Mouse (Mus musculus) left cerebral cortex, postnatal 25 days (tissue): ENCODE measurements around the gene Cox5a. TPM values are rescaled to one million over a fixed set of nuclear protein-coding genes. Genes with fewer than 3 reads are reported as not detected.

Experiments
- DNase-seq, 2 experiments: peaks; one replicate each; pipeline ENCODE4 v3.0.0; 2022; ENCODE audit warnings: low spot score in 2 of 2, mixed read lengths in 1 of 2
- intact Hi-C: fragments of 180-260 bp; cut with DNase I; formaldehyde crosslinking; loops from one replicate; pipeline ENCODE4 v1.15.1; 2025
- total RNA-seq, 2 experiments: library from RNA; stranded (reverse); gene quantifications; 2 replicates each; pipeline ENCODE4 v1.2.3; 2021

The Cox5a gene
- total RNA-seq, 2 experiments from 2014 or later = 423 to 447 TPM

GRCm38 (mm10) chr9:57522861-57523246 is 1.8 kb downstream of the Cox5a start:
- intact Hi-C loops = loop anchor here (5.0 kb wide), 3 partner anchors 56 to 451 kb away; partner anchors contain the start of genes Scamp5 and Sin3a

GRCm38 (mm10) chr9:57523754-57524153 is 2.7 kb downstream of the Cox5a start:
- no peak for DNase-seq
- intact Hi-C loops = loop anchor here (5.0 kb wide), 3 partner anchors 56 to 451 kb away; partner anchors contain the start of genes Scamp5 and Sin3a

More at GRCm38 (mm10) chr9:57522861-57523246, 1.8 kb downstream of the Cox5a start:
- DNase-seq = no peak

DNA sequence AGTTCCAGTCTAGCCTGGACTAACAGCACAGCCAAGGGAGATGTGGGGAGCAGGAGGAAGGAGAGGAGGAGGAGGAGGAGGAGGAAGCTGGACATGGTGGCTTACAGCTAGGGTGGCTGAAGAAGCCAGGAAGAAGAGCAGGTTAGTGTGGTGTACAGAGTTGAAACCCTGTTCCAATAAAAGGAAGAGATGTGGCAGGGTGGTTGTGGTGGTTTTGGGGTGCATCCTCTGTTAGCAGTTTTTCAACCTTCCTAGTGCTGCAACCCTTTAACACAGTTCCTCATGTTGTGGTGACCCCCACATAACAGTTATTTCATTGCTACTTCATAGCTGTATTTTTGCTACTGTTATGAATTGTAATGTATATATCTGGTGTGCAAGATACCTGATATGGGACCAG is 3.4 kb downstream of the Cox5a start:
- no peak for DNase-seq
- intact Hi-C loops = loop anchor here (5.0 kb wide), 3 partner anchors 57 to 452 kb away; partner anchors contain the start of genes Scamp5 and Sin3a

- intact Hi-C loops = no loop called here
Observed at GRCm38 (mm10) chr9:57525516-57525915, 4.4 kb downstream of the Cox5a start.

GRCm38 (mm10) chr9:57526435-57526834 is 5.4 kb downstream of the Cox5a start:
- DNase-seq = no peak
- intact Hi-C loops = no loop called here

More at GRCm38 (mm10) chr9:57525516-57525915, 4.4 kb downstream of the Cox5a start:
- peak in 1 of 2 experiments; percentile 72 for DNase-seq

GRCm38 (mm10) chr9:57531946-57532345 is 10.9 kb downstream of the Cox5a start:
- DNase-seq = no peak
- intact Hi-C loops = no loop called here

- intact Hi-C loops = no loop called here
- no peak for DNase-seq
Observed at GRCm38 (mm10) chr9:57536362-57536761, 15.3 kb downstream of the Cox5a start.

- intact Hi-C loops = no loop called here
- peak; percentile 92 to 95 for DNase-seq
Observed at GRCm38 (mm10) chr9:57537044-57537727, 16.1 kb downstream of the Cox5a start, which contains the start of gene Fam219b. Gene Fam219b (plus strand): TSS chr9:57537528.

- DNase-seq = peak in 1 of 2 experiments; percentile 41
- intact Hi-C loops = loop anchor here (2.0 kb wide), 2 partner anchors 51 to 117 kb away; partner anchors contain the start of gene Ulk3
Observed at GRCm38 (mm10) chr9:57537728-57538181, 16.7 kb downstream of the Cox5a start.

- intact Hi-C loops = loop anchor here (2.0 kb wide), 2 partner anchors 49 to 115 kb away; partner anchors contain the start of gene Ulk3
Observed at GRCm38 (mm10) chr9:57539550-57539949, 18.5 kb downstream of the Cox5a start.

GRCm38 (mm10) chr9:57541312-57541711 is 20.2 kb downstream of the Cox5a start:
- peak in 1 of 2 experiments; percentile 65 for DNase-seq
- intact Hi-C loops = no loop called here

More at GRCm38 (mm10) chr9:57539550-57539949, 18.5 kb downstream of the Cox5a start:
- DNase-seq = no peak

DNA sequence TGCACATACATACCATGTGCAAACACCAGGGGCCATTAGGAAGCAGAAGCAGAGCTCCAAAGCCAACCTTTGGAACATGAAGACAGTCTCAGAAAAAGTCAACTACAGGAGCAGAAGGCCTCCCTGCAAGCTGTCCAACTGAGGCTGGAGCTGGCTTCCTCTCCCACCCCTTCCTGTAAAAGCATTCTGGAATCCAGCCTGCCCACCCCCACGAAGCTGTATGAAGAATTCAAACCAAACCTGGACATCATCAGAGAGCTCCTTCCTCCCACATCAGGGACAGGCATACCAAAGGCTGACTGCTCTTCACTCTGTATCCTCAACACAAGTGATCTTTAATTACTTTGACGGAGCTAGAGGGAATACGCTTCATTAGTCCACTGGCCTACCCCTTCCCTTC is 22.9 kb downstream of the Cox5a start:
- peak in 1 of 2 experiments; percentile 54 for DNase-seq
- intact Hi-C loops = no loop called here

- DNase-seq = no peak
- intact Hi-C loops = no loop called here
Observed at GRCm38 (mm10) chr9:57547287-57547686, 26.2 kb downstream of the Cox5a start.

DNA sequence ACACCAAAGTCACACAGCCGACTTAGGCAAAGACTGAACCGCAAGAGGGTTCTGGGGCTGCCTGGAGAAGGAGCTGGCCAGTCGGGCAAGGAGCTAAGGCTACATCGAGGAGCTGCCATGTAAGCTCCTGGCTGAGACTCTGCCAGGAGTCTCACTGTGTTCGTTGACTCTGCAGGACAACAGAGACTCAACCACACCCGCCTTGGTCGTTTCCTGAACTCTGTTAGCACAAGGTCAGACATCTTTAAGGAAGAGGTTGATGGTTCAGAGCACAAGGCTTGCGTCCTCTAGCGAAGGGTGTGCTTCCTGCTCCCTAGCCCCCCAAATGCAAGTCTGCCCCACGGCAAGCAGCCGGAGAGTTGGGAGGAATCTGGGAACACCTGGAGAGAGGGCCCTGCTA is 26.8 kb downstream of the Cox5a start:
- intact Hi-C loops = no loop called here
- DNase-seq = no peak

DNA sequence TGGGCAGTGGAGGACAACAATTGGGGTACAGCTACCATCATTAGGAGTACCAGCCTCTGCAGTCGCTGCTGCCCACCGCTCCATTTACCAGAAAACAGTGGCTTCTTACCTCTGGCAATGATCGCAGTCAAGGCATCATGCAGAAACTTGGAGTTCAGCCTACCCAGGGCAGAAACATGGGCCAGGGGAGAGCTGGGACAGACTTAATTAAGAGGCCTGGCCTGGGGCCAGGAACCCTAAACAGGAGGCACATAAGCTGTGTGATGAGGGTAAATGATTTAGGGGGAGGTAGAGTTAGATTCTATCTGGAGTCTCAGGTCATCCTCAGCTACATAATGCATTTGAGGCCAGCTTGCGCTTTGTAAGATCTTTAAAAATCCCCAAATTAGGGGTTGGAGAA is 28.1 kb downstream of the Cox5a start:
- intact Hi-C loops = no loop called here
- DNase-seq = no peak

DNA sequence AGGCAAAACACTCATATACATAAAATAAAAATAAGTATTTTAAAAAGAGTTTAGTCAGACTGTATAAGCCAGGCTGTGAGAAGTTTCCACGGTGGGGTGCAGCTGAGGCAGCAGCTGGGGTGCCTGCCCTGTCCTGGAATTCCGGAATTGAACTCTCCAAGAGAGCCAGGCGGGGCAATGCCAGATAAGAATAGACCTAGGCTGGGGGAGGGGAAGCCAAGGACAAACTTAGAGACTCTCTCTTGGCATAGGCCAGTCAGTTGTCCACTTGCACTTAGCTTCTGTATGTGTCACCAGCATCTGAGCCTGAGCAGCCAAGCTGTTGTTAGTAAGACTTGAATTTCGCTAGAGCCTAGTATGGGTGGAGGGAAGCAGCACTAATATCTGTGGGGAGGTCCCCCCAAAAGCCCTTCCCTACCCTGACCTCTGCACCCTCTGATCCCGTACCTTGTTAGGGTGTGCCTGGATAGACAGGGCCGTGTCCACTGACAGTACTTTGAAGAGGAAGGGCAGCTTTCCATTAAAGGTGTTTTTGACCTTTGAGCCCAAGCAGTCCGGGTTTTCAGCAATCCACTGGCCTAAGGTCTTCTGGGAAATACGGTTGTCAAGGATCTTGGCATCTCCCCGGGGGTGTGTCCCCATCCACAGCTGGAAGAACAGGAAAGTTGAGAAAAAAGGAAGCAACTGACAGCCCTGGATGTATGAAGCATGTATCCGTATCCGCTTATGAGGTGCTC is 29.2 kb downstream of the Cox5a start:
- DNase-seq = no peak
- intact Hi-C loops = no loop called here

- intact Hi-C loops = no loop called here
- peak; percentile 78 to 88 for DNase-seq
Observed at GRCm38 (mm10) chr9:57552139-57552887, 31.2 kb downstream of the Cox5a start, which contains the start of gene Mpi. Gene Mpi (minus strand): TSS chr9:57552763.

- DNase-seq = no peak
- intact Hi-C loops = no loop called here
Observed at GRCm38 (mm10) chr9:57553119-57553518, 32.0 kb downstream of the Cox5a start.

- no peak for DNase-seq
- intact Hi-C loops = no loop called here
Observed at GRCm38 (mm10) chr9:57554753-57555152, 33.7 kb downstream of the Cox5a start.

DNA sequence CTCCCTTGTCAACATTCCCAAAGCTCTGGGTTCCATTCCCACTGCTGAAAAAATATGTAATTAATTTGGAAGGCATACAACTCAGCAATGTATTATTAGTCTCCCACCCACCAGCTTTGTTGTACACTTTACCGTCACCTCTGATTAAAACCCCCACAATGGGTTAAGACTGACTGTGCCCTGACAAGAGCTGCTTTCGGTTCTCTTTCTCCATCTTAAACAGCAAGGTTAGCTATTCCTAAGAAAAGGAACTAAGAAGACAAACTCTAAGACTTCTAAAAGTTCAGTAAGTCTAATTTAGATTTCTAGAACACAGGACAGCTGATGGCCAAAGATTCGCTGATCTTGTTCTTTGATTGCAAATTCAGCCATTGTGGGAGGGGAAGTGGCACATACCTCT is 36.1 kb downstream of the Cox5a start:
- intact Hi-C loops = no loop called here
- no peak for DNase-seq
